Mouse (Mus musculus): ENCODE data around the gene Phc3.

GRCm38 (mm10) chr3:30904658-30905057 is 64.6 kb downstream of the Phc3 start:
- TF ChIP-seq POLR2A (IDR thresholded peaks at IDR 0.05; ENCODE audit: borderline replicate concordance, extremely low read depth, insufficient read depth, insufficient read length, poor library complexity, severe bottlenecking) (no peak), CTCF (IDR thresholded peaks at IDR 0.05; ENCODE audit: borderline replicate concordance, extremely low read depth, insufficient read depth, insufficient read length) (no peak)

Measured in brain, embryonic 14.5 days (tissue).